Mouse (Mus musculus) hindbrain, embryonic 14.5 days (tissue): Measurements from ENCODE around the gene Atg4d. TPM values are rescaled to one million over a fixed set of nuclear protein-coding genes. Genes with fewer than 3 reads are reported as not detected.

Experiments used
- ATAC-seq: fragments of 200-750 bp; cut with Nextera tagmentation; 2 replicates; pipeline ENCODE4 v1.8.0; 2017; ENCODE audit warnings: moderate number of reproducible peaks, mild to moderate bottlenecking, moderate TSS enrichment, moderate library complexity; ENCODE audit not compliant: low FRiP score
- DNase-seq: peaks from one replicate; pipeline ENCODE4 v3.0.0-alpha.2; 2015; ENCODE audit warnings: low spot score
- H3K27ac ChIP-seq: fragments of 300-500 bp; sonication (generic); 2 replicates; pipeline ENCODE4 v1.5.1; 2014; ENCODE audit warnings: mild to moderate bottlenecking, moderate library complexity
- H3K27me3 ChIP-seq: fragments of 300-500 bp; sonication (generic); 2 replicates; pipeline ENCODE4 v1.6.1; 2014; ENCODE audit warnings: mild to moderate bottlenecking, low read length, mixed read lengths; ENCODE audit not compliant: control insufficient read depth, insufficient read depth
- H3K36me3 ChIP-seq: fragments of 300-500 bp; sonication (generic); replicated peaks from 2 replicates; pipeline ENCODE4 v1.6.1; 2014; ENCODE audit not compliant: control insufficient read depth, insufficient read depth
- H3K4me1 ChIP-seq: fragments of 300-500 bp; sonication (generic); replicated peaks from 2 replicates; pipeline ENCODE4 v1.6.1; 2014; ENCODE audit warnings: antibody characterized with exemption, low read length, mixed read lengths; ENCODE audit not compliant: control insufficient read depth, insufficient read depth
- H3K4me2 ChIP-seq: fragments of 300-500 bp; sonication (generic); replicated peaks from 2 replicates; pipeline ENCODE4 v1.6.1; 2014; ENCODE audit warnings: mild to moderate bottlenecking, moderate library complexity
- H3K4me3 ChIP-seq: fragments of 300-500 bp; sonication (generic); replicated peaks from 2 replicates; pipeline ENCODE4 v1.5.1; 2014; ENCODE audit warnings: mild to moderate bottlenecking, low read length
- H3K9ac ChIP-seq: fragments of 300-500 bp; sonication (generic); 2 replicates; pipeline ENCODE4 v1.6.1; 2014
- H3K9me3 ChIP-seq: fragments of 300-500 bp; sonication (generic); 2 replicates; pipeline ENCODE4 v1.6.1; 2016; ENCODE audit warnings: low read length; ENCODE audit not compliant: control insufficient read depth
- WGBS: fragments of 180-500 bp; shearing (Covaris S2); extraction: QIAGEN DNeasy Blood & Tissue Kit; methylation state at CpG from one replicate; pipeline ENCODE4 v1.1.7; 2014; 5-methylcytosine and 5-hydroxymethylcytosine counted together
- polyA plus RNA-seq: library from polyadenylated mRNA; unstranded; fragments of >200 nt; fragmentation: Nextera tagmentation; extraction: Ambion mirVana; gene quantifications from 2 replicates; pipeline ENCODE4 v1.2.1, GENCODE M21; 2014

The Atg4d gene
- polyA plus RNA-seq, 1 experiment from 2014 or later: 38.1 TPM

DNA sequence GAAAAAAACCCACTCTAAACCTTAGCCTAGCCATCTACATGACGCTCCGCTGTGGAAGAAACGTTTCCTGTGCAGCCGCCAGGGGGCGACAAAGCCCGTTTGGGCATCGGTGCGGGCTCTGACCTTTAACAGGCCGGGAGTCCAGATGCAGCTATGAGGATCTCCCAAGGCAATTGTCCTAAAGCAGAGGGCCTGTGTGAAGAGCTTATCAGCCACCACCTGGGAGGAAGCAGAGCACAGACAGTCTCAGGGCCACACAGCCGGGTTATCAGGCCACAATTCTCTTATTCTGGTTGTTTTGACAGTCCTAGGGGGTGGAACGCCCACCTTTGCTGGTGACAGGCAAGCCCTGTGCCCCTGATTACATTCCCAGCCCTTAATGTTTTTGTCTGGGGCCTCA is 48.3 kb downstream of the Atg4d start:
- 10% methylated on average over 11 of the region's 11 CpGs for WGBS
- Histone ChIP-seq H3K36me3 (no peaks in the 10 kb centered on the region), H3K27me3 (peaks cover 19% of the 10 kb centered on the region), H3K4me3 (no peak overlapping the region), H3K9me3 (0 out of 2 replicates have a peak, but pooled peaks cover 4% of the 10 kb centered on the region), H3K4me2 (no peak overlapping the region), H3K27ac (no peak overlapping the region), H3K9ac (no peak overlapping the region), H3K4me1 (no peaks in the 10 kb centered on the region)
- ATAC-seq: peak; percentile 68; the same call in 1 of the 2 replicates
- DNase-seq: peak; percentile 85

DNA sequence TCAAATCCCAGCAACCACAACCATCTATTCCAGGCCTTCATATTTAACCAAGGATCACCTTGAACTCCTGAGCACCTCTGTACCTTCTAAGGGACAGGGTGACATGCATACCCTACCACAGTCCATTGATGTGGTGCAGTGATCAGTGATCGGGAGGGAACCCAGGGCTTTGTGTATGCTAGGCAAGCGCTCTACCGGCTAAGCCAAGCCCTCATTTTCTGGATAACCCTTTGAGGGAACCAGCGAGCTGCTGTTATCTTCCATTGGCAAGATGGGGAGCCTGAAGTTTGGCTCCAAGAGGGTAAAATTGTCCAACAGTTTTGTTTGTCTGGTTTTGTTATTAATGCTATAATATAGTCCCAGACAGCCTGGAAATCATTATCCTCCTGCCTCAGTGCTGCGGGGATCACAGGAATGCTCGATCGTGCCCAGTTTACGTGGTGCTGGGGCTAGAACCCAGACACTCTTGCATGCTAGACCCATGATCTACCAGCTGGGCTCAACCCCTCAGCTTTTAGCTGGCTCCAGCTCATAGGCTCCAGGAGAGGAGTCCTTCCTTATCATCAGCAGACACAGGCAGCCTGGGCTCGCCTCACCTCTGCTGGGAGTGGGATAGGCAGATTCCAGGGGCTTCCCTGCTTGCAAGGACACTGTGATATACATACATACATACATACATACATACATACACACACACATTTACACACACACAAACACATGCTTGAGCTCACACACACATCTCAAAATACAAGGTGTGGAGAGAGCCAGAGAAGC is 49.5 kb downstream of the Atg4d start:
- Histone ChIP-seq H3K9me3 (0 out of 2 replicates have a peak, but pooled peaks cover 4% of the 10 kb centered on the region), H3K27ac (no peak overlapping the region), H3K4me3 (no peak overlapping the region), H3K9ac (no peak overlapping the region), H3K36me3 (no peaks in the 10 kb centered on the region), H3K27me3 (peaks cover 19% of the 10 kb centered on the region), H3K4me2 (no peak overlapping the region), H3K4me1 (no peaks in the 10 kb centered on the region)
- ATAC-seq (no peak), DNase-seq (no peak)
- WGBS: 91% methylated on average over 9 of the region's 9 CpGs

DNA sequence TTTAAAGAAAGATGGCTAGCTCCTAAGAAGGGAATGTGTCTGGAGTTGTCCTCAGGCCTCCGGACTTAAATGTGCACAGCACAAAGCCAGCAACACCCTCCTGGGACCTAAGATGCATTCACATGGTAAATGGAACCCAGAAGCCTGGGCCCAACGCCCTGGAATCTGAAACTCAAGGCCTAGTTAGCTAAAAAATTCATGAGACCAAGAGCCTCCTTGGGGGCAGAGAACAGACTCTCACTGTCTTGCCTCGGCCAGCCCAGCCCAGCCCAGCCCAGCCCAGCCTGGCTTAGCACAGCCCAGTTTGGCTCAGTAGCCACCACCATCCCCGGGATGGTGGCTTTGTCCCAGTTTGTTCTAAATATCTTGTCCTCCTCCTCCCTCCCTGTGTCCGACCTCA is 50.3 kb downstream of the Atg4d start:
- H3K9me3 ChIP-seq: 0 out of 2 replicates have a peak, but pooled peaks cover 4% of the 10 kb centered on the region
- peaks cover 4% of the 10 kb centered on the region; the same call in 1 of the 2 replicates for H3K4me1 ChIP-seq
- no peak overlapping the region for H3K27ac ChIP-seq
- ATAC-seq (no peak), DNase-seq (no peak)
- no peak overlapping the region for H3K4me2 ChIP-seq
- no peak overlapping the region for H3K4me3 ChIP-seq
- H3K27me3 ChIP-seq: peaks cover 19% of the 10 kb centered on the region
- no peaks in the 10 kb centered on the region for H3K36me3 ChIP-seq
- no peak overlapping the region for H3K9ac ChIP-seq
- WGBS: 56% methylated on average over 5 of the region's 5 CpGs

DNA sequence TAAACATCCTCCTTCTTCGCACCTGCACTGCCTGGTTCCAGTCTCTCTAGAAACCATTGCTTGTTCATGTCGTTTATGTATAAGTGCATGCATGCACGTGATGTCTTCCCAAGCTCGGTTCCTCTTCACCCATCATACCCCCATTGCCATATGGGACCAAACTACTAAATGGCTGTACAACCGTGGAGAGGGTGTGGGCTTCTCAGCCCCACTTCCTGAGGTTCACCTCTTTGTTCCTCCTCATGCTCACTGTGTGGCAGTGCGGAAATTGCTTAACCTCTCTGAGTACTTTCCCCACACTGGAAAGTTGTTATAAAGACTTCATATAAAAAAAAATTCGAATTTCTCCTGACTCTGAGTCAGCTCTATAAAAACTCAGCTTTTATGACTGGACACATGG is 51.6 kb downstream of the Atg4d start:
- Histone ChIP-seq H3K4me1 (peaks cover 11% of the 10 kb centered on the region), H3K27me3 (peaks cover 12% of the 10 kb centered on the region), H3K9me3 (0 out of 2 replicates have a peak, but pooled peaks cover 3% of the 10 kb centered on the region), H3K4me3 (no peak overlapping the region), H3K36me3 (no peaks in the 10 kb centered on the region), H3K9ac (no peak overlapping the region), H3K27ac (no peak overlapping the region), H3K4me2 (no peak overlapping the region)
- 80% methylated on average over 7 of the region's 7 CpGs for WGBS
- ATAC-seq (no peak), DNase-seq (no peak)

DNA sequence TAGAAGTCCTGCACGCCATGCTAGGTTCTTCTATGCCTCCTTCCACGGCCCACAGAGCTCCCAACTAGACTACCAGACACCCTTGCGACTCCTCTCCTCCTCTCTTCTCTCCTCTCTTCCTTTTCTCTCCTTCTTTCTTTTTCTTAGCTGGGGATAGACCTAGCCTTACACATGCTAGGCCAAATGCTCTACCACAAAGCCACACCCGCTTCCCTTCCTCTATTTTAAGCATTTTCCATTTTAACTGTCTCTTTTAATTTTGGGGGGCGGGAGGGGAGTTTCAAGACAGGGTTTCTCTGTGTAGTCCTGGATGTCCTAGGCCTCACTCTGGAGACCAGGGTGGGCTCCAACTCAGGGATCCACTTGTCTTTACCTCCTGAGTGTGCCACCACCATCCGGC is 53.7 kb downstream of the Atg4d start:
- no peak for DNase-seq
- no peaks in the 10 kb centered on the region for H3K36me3 ChIP-seq
- WGBS: 96% methylated on average over 6 of the region's 6 CpGs
- H3K4me3 ChIP-seq: no peak overlapping the region
- H3K27me3 ChIP-seq: no peaks in the 10 kb centered on the region
- no peaks in the 10 kb centered on the region for H3K9me3 ChIP-seq
- no peak overlapping the region for H3K4me2 ChIP-seq
- peaks cover 20% of the 10 kb centered on the region for H3K4me1 ChIP-seq
- no peak overlapping the region for H3K9ac ChIP-seq
- no peak overlapping the region for H3K27ac ChIP-seq
- ATAC-seq: no peak

DNA sequence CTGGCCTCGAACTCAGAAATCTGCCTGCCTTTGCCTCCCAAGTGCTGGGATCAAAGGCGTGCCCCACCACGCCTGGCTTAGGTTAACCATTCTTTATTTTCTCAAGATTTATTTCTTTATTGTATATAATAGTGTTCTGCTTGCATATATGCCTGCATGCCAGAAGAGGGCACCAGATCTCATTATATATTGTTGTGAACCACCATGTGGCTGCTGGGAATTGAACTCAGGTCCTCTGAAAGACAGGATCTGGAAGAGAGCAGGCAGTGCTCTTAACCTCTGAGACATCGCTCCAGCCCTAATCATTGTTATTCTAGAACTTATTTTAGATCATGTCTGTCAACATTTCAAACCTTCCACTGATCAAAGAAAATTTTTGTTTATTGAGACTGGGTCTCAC is 54.4 kb downstream of the Atg4d start:
- H3K4me3 ChIP-seq: no peak overlapping the region
- H3K4me2 ChIP-seq: no peak overlapping the region
- no peaks in the 10 kb centered on the region for H3K36me3 ChIP-seq
- 97% methylated on average over 4 of the region's 4 CpGs for WGBS
- H3K27ac ChIP-seq: no peak overlapping the region
- H3K4me1 ChIP-seq: peaks cover 20% of the 10 kb centered on the region
- no peak overlapping the region for H3K9ac ChIP-seq
- no peaks in the 10 kb centered on the region for H3K27me3 ChIP-seq
- no peaks in the 10 kb centered on the region for H3K9me3 ChIP-seq
- DNase-seq (no peak), ATAC-seq (no peak)

DNA sequence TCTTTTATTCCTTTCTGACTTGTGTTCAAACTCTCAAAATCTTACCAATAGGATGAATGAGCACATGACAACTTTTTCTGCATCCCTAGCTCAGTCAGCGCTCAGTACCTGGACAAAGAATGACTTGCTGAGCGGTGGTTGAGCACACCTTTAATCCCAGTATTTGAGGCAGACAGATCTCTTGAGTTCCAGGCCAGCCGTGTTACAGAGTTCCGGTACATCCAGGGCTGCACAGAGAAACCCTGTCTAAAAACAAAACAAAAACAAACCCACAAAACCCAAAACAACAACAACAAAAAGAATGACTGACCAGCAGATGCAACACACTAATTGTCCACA is 55.2 kb downstream of the Atg4d start:
- H3K4me2 ChIP-seq: peak overlapping the region; percentile 93
- WGBS: 27% methylated on average over 4 of the region's 4 CpGs
- DNase-seq (no peak), ATAC-seq (no peak; the same call in none of the 2 replicates)
- H3K9ac ChIP-seq: peak overlapping the region; percentile 65
- H3K27me3 ChIP-seq: no peaks in the 10 kb centered on the region
- H3K36me3 ChIP-seq: no peaks in the 10 kb centered on the region
- peak overlapping the region; percentile 63 for H3K4me3 ChIP-seq
- H3K9me3 ChIP-seq: no peaks in the 10 kb centered on the region
- H3K4me1 ChIP-seq: peaks cover 20% of the 10 kb centered on the region
- H3K27ac ChIP-seq: no peak overlapping the region

DNA sequence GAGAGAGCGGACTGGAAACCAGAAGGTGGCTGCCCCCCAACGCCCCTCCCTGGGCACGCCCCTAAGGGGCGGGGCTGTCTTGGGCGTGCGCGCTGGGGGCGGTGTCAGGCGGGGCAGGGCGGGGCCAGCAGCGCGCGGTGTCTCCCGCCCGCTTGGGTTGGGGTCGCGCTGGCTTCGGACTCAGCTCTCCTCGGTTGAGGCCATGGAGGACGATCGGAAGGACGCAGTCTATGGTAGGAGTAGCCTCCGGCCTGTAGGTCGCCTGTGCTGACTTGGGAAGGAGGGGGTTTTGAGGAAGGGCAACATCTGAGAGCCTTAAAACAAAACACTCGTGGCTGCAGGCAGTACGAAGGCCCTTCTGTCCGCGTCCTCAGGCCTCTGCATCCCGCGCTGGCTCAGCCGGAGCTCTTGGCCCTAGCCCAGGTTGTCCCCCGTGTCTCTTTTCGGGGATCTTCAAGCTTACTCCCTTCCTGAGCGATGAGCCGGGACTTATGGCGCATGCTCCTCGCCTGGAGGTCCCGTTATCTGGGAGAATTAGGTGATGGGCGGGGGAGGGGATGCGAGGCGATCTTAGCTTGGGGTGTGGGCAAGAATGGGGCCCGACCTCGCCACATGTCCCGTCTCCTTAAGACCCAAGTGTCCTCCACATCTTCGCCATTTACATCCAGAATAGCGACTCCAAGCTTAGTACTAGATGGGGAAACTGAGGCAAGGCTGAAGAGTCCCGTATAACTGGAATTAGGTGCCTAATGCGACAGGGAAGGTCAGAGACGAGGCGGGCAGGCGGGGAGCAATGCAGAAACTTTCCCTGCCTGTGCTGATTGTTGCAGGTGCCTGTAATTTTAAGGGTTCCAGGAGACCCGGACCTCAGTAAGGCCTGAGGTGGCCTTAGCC is 55.8 kb downstream of the Atg4d start, which contains the start of gene Slc44a2:
Gene Slc44a2, plus strand, starts transcription at position 80 of the 894 bp plus-strand sequence.
- Histone ChIP-seq H3K4me3 (peak within 1 kb of the TSS; percentile 63), H3K4me2 (peak within 1 kb of the TSS; percentile 93), H3K9ac (peak within 1 kb of the TSS; percentile 65), H3K36me3 (no peaks in the 10 kb centered on the region), H3K9me3 (no peaks in the 10 kb centered on the region), H3K4me1 (peaks cover 20% of the 10 kb centered on the region), H3K27ac (0 out of 2 replicates have a peak within 1 kb of the TSS, but pooled peaks have one; percentile 32), H3K27me3 (no peaks in the 10 kb centered on the region)
- peak; percentile 83 for DNase-seq
- WGBS: under 1% methylated on average over 52 of the region's 52 CpGs
- peak; percentile 93 for ATAC-seq

DNA sequence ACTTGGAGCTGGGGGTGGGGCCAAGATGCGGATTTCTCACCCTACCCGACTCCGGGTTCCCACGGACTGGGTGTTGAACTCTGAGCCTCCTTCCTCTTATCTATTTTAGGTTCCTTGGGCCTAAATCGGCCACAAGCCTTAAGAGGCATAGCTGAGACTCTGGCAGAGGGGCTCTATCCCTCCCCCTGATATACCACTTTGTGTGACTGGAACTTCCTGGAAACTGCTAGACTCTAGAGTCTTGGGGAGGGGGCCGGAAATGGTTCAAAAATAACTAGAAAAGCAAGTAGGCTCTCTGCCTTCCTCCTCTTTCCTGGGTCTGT is 56.4 kb downstream of the Atg4d start:
- peak overlapping the region; percentile 65 for H3K9ac ChIP-seq
- peaks cover 20% of the 10 kb centered on the region for H3K4me1 ChIP-seq
- no peaks in the 10 kb centered on the region for H3K36me3 ChIP-seq
- H3K9me3 ChIP-seq: no peaks in the 10 kb centered on the region
- no peak for DNase-seq
- peak overlapping the region; percentile 93 for H3K4me2 ChIP-seq
- no peak for ATAC-seq
- peak overlapping the region; percentile 63 for H3K4me3 ChIP-seq
- no peaks in the 10 kb centered on the region for H3K27me3 ChIP-seq
- WGBS: 16% methylated on average over 6 of the region's 6 CpGs
- no peak overlapping the region for H3K27ac ChIP-seq
